Mouse (Mus musculus) G1E (cell line): ENCODE data around the gene Slc37a1.

Experiments
- CTCF ChIP-seq: IDR thresholded peaks from 2 replicates; pipeline ENCODE4 v1.5.1; 2012; ENCODE audit warnings: low read depth, low read length, inconsistent platforms, mixed read lengths
- GATA1 ChIP-seq: IDR thresholded peaks from 2 replicates; pipeline ENCODE4 v1.6.1; 2012; ENCODE audit warnings: borderline replicate concordance, low read length, inconsistent platforms, mixed read lengths
- POLR2AphosphoS5 ChIP-seq: IDR thresholded peaks from 2 replicates; pipeline ENCODE4 v1.6.1; 2012; ENCODE audit warnings: low read depth, low read length, inconsistent platforms; ENCODE audit not compliant: insufficient replicate concordance

DNA sequence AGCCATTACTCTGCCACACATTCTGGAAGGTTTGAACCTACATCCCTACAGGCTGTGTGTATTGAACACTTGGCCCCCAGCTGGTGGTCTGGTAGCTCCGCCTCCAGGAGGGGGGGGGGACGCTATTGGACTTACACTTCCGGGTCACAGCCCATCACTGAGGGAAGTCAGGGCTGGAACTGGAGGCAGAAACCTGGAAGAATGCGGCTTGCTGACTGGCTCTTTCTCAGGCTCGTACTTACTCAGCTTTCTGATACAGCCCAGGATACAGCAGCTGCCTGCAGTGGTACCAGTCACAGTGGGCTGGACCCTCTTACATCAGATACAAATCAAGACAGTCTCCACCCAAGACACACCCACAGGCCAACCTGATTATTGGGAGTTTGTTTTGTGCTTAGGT is 39.4 kb upstream of the Slc37a1 start:
- TF ChIP-seq CTCF (no peak), POLR2AphosphoS5 (no peak), GATA1 (no peak)
